Mouse (Mus musculus): Measurements from ENCODE around the gene Errfi1.

DNA sequence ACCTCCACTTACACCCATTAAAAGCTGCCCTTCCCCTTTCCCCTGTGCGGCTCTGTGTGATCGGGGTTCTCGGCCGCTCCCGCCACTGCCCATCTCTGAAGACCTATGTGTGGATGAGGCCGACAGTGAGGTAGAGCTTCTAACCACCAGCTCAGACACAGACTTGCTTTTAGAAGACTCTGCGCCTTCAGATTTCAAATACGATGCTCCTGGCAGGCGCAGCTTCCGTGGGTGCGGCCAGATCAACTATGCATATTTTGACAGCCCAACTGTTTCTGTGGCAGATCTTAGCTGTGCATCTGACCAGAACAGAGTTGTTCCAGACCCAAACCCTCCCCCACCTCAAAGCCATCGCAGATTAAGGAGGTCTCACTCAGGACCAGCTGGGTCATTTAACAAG is 12.8 kb downstream of the Errfi1 start:
- TF ChIP-seq CTCF (IDR thresholded peaks at IDR 0.05; ENCODE audit: control insufficient read depth, insufficient read depth, low read length) (no peak), POLR2A (IDR thresholded peaks at IDR 0.05; ENCODE audit: borderline replicate concordance, control insufficient read depth, low read depth, low read length) (no peak)
